Mouse (Mus musculus) heart, postnatal 0 days (tissue): ENCODE results near the gene Vav3. TPM values are rescaled to one million over a fixed set of nuclear protein-coding genes. Genes with fewer than 3 reads are reported as not detected.
A peak's percentile ranks its signal among the peaks of the same experiment; 100 is the strongest.

Experiments used
- ATAC-seq: fragments of 200-750 bp; cut with Nextera tagmentation; 2 replicates; pipeline ENCODE4 v1.8.0; 2017; ENCODE audit warnings: low read depth, moderate number of reproducible peaks, moderate library complexity; ENCODE audit not compliant: insufficient read depth
- DNase-seq: peaks from one replicate; pipeline ENCODE4 v3.0.0-alpha.2; 2016; ENCODE audit warnings: low spot score
- H3K27ac ChIP-seq: fragments of 300-500 bp; sonication (generic); 2 replicates; pipeline ENCODE4 v1.5.1; 2014; ENCODE audit warnings: low read depth, mild to moderate bottlenecking
- H3K27me3 ChIP-seq: fragments of 300-500 bp; sonication (generic); 2 replicates; pipeline ENCODE4 v1.6.1; 2014; ENCODE audit warnings: low read length, mixed read lengths; ENCODE audit not compliant: control insufficient read depth, insufficient read depth
- H3K36me3 ChIP-seq: fragments of 300-500 bp; sonication (generic); replicated peaks from 2 replicates; pipeline ENCODE4 v1.6.1; 2014; ENCODE audit warnings: low read length, mixed read lengths; ENCODE audit not compliant: control insufficient read depth, insufficient read depth
- H3K4me1 ChIP-seq: fragments of 300-500 bp; sonication (generic); 2 replicates; pipeline ENCODE4 v1.6.1; 2014; ENCODE audit warnings: antibody characterized with exemption; ENCODE audit not compliant: control insufficient read depth, insufficient read depth
- H3K4me2 ChIP-seq: fragments of 300-500 bp; sonication (generic); 2 replicates; pipeline ENCODE4 v1.6.1; 2014; ENCODE audit warnings: low read depth, mild to moderate bottlenecking, low read length, moderate library complexity
- H3K4me3 ChIP-seq: fragments of 300-500 bp; sonication (generic); 2 replicates; pipeline ENCODE4 v1.5.1; 2014; ENCODE audit warnings: low read depth, low read length
- H3K9ac ChIP-seq: fragments of 300-500 bp; sonication (generic); replicated peaks from 2 replicates; pipeline ENCODE4 v1.6.1; 2014; ENCODE audit warnings: low read depth, low read length, mixed read lengths
- H3K9me3 ChIP-seq: fragments of 300-500 bp; sonication (generic); replicated peaks from 2 replicates; pipeline ENCODE4 v1.6.1; 2016; ENCODE audit warnings: low read length; ENCODE audit not compliant: control insufficient read depth
- CTCF ChIP-seq: IDR thresholded peaks from 2 replicates; pipeline ENCODE4 v1.5.1; 2016; ENCODE audit warnings: antibody characterized with exemption, control low read depth, low read depth
- EP300 ChIP-seq: IDR thresholded peaks from 2 replicates; pipeline ENCODE4 v1.6.1; 2016; ENCODE audit warnings: antibody characterized with exemption, low read depth
- WGBS: fragments of 180-500 bp; shearing (Covaris S2); extraction: QIAGEN DNeasy Blood & Tissue Kit; methylation state at CpG from one replicate; pipeline ENCODE4 v1.1.7; 2014; 5-methylcytosine and 5-hydroxymethylcytosine counted together
- polyA plus RNA-seq: library from polyadenylated mRNA; unstranded; fragments of >200 nt; fragmentation: Nextera tagmentation; extraction: Ambion mirVana; gene quantifications from 2 replicates; pipeline ENCODE4 v1.2.1, GENCODE M21; 2015
- total RNA-seq: library from RNA; depleted of rRNA; stranded (reverse); fragments of >200 nt; gene quantifications from 2 replicates; pipeline ENCODE4 v1.2.3, GENCODE M21; 2014; ENCODE audit warnings: low replicate concordance

Gene Vav3
- total and polyA plus RNA-seq, 2 experiments from 2014 or later, result 5.1 to 25.0 TPM

DNA sequence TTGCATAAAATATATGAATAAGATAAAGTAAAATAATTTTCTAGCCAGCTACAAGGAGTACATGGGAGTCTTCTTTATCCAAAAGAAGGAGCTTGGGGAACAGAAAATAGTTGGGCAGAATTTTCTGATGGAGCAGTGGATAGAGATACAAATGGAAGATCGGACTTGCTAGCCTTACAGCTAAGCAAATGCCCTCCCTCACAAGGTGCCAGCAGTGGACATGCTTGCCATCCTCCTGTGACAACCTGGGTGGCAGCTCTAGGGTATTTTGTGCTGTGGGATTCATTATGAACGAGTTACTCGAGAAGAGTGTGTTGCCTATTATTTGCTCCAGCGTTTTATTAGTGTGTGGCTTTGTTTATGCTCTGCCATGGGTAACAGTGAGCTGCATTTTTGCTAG is 37.8 kb downstream of the Vav3 start:
- H3K36me3 ChIP-seq, result no peaks in the 10 kb centered on the region
- ATAC-seq, result no peak
- H3K4me3 ChIP-seq, result no peak overlapping the region
- H3K27ac ChIP-seq, result no peak overlapping the region
- no peak overlapping the region for H3K4me2 ChIP-seq
- H3K9ac ChIP-seq, result no peak overlapping the region
- H3K4me1 ChIP-seq, result no peaks in the 10 kb centered on the region
- no peak for DNase-seq
- no peak for TF ChIP-seq CTCF
- no peak for TF ChIP-seq EP300
- WGBS, result 81% methylated on average over 4 of the region's 4 CpGs
- no peaks in the 10 kb centered on the region for H3K9me3 ChIP-seq
- H3K27me3 ChIP-seq, result no peaks in the 10 kb centered on the region

DNA sequence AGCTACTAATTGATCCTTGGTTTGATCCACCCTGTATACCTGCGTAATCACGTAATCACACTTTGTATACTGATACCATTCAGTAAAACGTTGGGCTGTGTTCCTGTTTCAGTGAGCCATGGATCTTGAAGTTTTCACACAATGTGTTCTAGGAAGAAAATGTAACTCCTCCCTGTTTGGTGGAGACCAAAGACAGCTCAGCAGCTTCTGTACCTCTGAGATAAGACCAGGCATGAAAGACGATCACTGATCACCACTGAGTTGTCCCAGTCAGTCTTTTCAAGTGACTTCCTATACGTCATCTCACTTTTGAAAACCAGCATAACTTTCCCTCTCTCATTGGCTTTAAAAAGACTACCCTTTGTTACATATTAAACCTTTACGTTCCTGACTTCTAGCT is 38.2 kb downstream of the Vav3 start:
- no peaks in the 10 kb centered on the region for H3K27me3 ChIP-seq
- no peak for TF ChIP-seq EP300
- no peak for TF ChIP-seq CTCF
- no peak overlapping the region for H3K4me3 ChIP-seq
- H3K36me3 ChIP-seq, result no peaks in the 10 kb centered on the region
- ATAC-seq, result no peak
- 63% methylated on average over 6 of the region's 6 CpGs for WGBS
- H3K9me3 ChIP-seq, result no peaks in the 10 kb centered on the region
- no peak overlapping the region for H3K27ac ChIP-seq
- H3K4me1 ChIP-seq, result no peaks in the 10 kb centered on the region
- no peak overlapping the region for H3K9ac ChIP-seq
- no peak overlapping the region for H3K4me2 ChIP-seq
- DNase-seq, result no peak

DNA sequence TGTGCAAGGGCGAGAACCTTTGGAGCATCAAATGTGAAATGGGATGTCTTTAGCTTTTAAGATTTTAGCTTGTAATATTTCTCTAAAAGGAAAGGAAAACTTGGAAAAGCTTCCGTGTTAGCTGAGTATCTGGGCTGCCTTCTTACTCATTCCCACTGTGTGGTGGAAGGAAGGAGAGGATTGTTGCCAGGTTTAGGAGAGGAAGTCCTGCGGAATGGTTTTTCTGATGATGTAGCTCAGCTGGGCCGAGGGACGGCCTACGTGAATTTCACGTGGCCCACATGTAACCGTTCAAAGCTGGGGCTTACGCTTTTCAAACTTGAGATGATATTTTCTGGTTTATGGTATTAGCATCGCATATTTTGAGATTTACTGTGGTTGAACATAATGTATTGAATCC is 48.3 kb downstream of the Vav3 start:
- H3K9me3 ChIP-seq, result no peaks in the 10 kb centered on the region
- WGBS, result 68% methylated on average over 10 of the region's 10 CpGs
- DNase-seq, result no peak
- H3K27ac ChIP-seq, result 0 out of 2 replicates have a peak overlapping the region, but pooled peaks have one; percentile 11
- ATAC-seq, result no peak
- H3K9ac ChIP-seq, result no peak overlapping the region
- no peak for TF ChIP-seq EP300
- TF ChIP-seq CTCF, result no peak
- H3K4me1 ChIP-seq, result no peaks in the 10 kb centered on the region; the same call in 1 of the 2 replicates
- no peak overlapping the region for H3K4me3 ChIP-seq
- H3K4me2 ChIP-seq, result peak overlapping the region; percentile 33
- no peaks in the 10 kb centered on the region for H3K27me3 ChIP-seq
- H3K36me3 ChIP-seq, result no peaks in the 10 kb centered on the region

DNA sequence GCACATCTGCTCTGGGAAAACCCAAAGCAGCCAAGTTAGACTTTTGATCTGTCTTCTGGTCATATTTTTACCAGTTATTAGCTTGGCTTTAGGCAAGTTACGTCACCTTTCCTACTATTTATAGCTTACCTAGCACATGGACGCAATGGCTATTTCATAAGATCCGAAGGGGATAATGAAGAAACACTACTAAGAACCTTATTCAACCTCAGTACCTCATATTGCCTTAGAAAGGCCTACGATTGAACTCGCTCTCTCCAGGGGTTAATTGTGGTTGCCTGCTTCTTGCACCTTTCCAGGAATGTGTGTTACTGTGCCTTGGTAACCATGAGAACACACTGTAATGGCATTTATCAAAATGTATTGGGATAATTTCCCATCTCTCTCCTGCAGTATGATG is 61.1 kb downstream of the Vav3 start:
- H3K27ac ChIP-seq, result no peak overlapping the region
- no peaks in the 10 kb centered on the region for H3K4me1 ChIP-seq
- DNase-seq (no peak), ATAC-seq (no peak)
- H3K9me3 ChIP-seq, result 0 out of 2 replicates have a peak, but pooled peaks cover 3% of the 10 kb centered on the region
- no peaks in the 10 kb centered on the region for H3K27me3 ChIP-seq
- no peaks in the 10 kb centered on the region for H3K36me3 ChIP-seq
- WGBS, result 84% methylated on average over 5 of the region's 5 CpGs
- TF ChIP-seq EP300, result no peak
- TF ChIP-seq CTCF, result no peak
- H3K9ac ChIP-seq, result no peak overlapping the region
- H3K4me2 ChIP-seq, result no peak overlapping the region
- H3K4me3 ChIP-seq, result no peak overlapping the region

DNA sequence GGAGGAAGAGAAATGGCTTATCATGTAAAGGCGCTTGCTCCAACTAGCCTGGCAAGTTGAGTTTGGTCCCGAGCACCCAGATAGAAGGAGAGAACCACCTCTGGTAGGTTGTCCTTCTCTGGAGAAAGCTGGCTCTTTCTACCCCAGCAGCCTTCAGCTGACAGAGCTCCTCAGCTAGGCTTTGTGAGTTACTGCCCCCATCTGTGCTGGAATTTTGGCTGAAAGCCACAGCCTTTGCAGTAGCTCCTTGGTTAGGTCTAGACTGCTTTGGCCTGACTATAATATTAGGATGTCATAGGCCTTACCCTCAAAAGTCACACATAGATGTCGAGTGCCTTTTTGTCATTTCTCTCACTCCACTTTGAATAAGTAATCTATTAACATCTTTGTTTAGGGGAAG is 70.8 kb downstream of the Vav3 start:
- TF ChIP-seq CTCF (no peak), EP300 (no peak)
- no peaks in the 10 kb centered on the region for H3K36me3 ChIP-seq
- WGBS, result 69% methylated on average over 3 of the region's 3 CpGs
- H3K9me3 ChIP-seq, result no peaks in the 10 kb centered on the region
- H3K27ac ChIP-seq, result no peak overlapping the region
- no peaks in the 10 kb centered on the region for H3K27me3 ChIP-seq
- DNase-seq, result no peak
- no peak overlapping the region for H3K4me2 ChIP-seq
- H3K4me1 ChIP-seq, result peaks cover 7% of the 10 kb centered on the region; the same call in 1 of the 2 replicates
- H3K4me3 ChIP-seq, result no peak overlapping the region
- no peak overlapping the region for H3K9ac ChIP-seq
- no peak for ATAC-seq

DNA sequence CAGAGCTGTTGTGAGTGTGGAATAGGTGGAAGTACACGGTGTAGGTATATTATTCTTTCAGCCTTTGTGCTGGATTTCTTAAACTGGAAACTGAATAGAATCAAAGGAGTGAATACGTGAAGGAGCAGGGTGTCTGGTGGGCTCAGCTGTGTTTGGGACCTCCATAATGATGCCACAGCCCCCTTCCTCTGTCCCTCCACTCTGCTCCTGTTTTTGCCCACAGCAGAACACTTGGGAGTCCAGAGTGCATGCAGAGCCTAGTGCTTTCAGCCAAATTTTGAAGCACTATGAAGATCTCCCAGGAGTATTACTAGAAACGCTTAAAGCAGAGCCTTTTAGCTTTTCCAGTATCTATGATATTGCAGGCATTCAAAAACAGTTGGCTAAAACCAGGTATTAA is 80.0 kb downstream of the Vav3 start:
- H3K27ac ChIP-seq, result no peak overlapping the region
- ATAC-seq (no peak), DNase-seq (no peak)
- H3K4me2 ChIP-seq, result no peak overlapping the region
- no peak overlapping the region for H3K9ac ChIP-seq
- no peaks in the 10 kb centered on the region for H3K4me1 ChIP-seq
- TF ChIP-seq CTCF (no peak), EP300 (no peak)
- H3K27me3 ChIP-seq, result no peaks in the 10 kb centered on the region
- no peaks in the 10 kb centered on the region for H3K36me3 ChIP-seq
- no peaks in the 10 kb centered on the region for H3K9me3 ChIP-seq
- 74% methylated on average over 3 of the region's 3 CpGs for WGBS
- H3K4me3 ChIP-seq, result no peak overlapping the region
